Mouse (Mus musculus): ENCODE data around the gene Efcab12. TPM values are rescaled to one million over a fixed set of nuclear protein-coding genes. Genes with fewer than 3 reads are reported as not detected.
"Not testable (repeated sequence)": the region's sequence is repeated elsewhere in the genome, so short reads cannot be mapped to it uniquely, and the experiment has no call there.

Gene Efcab12
- polyA plus RNA-seq (2016; fragmentation: Nextera tagmentation; extraction: Ambion mirVana) = 1.1 and 1.2 TPM in 2 replicates

DNA sequence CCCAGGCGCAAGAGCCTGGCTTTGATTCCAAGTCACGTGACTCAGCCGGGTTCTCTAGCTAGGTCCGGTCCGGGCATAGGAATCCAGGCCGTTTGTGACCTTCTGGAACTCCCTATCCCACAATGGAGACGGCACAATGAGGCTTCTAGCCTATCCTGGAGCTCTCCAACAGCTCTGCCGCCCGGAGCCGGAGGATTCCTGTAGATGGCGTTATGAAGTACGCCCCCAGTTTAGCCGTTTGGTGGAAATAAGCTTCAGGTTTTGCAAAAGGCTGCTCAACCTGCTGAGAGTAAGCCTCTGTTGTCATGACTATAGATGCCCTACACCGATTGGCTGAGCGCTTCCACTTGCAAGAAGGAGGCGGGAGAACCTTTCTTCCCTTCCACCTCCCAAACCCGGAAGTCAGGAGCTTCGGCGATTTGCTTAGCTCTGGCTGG is at the start of gene Efcab12:
Efcab12 (minus strand) TSS at position 252 of the 437 bp plus-strand sequence.
- peaks cover 31% of the 10 kb centered on the region for H3K36me3 ChIP-seq (replicated peaks)
- WGBS = 1% methylated on average over 19 of the region's 19 CpGs
- H3K4me3 ChIP-seq = peak within 1 kb of the TSS; percentile 58
- no peaks in the 10 kb centered on the region for H3K27me3 ChIP-seq (replicated peaks; ENCODE audit: low read depth, poor library complexity, severe bottlenecking)
- DNase-seq (ENCODE audit: low spot score) = peak; percentile 78
- peak within 1 kb of the TSS; percentile 81 for H3K27ac ChIP-seq (replicated peaks)
- H3K9me3 ChIP-seq = no peaks in the 10 kb centered on the region
- peaks cover 19% of the 10 kb centered on the region for H3K4me1 ChIP-seq

DNA sequence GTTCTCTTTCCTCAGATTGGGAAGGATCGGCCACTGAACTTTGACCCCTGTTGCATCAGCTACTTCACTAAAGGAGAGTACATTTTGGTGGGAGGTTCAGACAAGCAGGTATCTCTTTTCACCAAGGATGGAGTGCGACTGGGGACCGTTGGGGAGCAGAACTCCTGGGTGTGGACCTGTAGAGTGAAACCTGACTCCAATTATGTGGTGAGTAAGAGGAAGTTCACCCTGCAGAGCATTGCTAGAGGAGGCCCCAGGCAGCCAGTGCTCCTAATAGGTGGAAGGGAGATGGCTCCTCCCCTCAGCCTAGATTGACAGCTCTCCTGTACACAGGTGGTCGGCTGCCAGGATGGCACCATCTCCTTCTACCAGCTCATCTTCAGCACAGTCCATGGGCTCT is 48.7 kb upstream of the Efcab12 start:
- no peak for DNase-seq (ENCODE audit: low spot score)
- Histone ChIP-seq H3K4me1 (peaks cover 21% of the 10 kb centered on the region), H3K9me3 (peaks cover 7% of the 10 kb centered on the region; the same call in 1 of the 2 replicates), H3K27ac (replicated peaks) (no peak overlapping the region; the same call in 1 of the 2 replicates), H3K36me3 (replicated peaks) (peaks cover 76% of the 10 kb centered on the region), H3K4me3 (no peak overlapping the region), H3K27me3 (replicated peaks; ENCODE audit: low read depth, poor library complexity, severe bottlenecking) (no peaks in the 10 kb centered on the region)
- WGBS = 66% methylated on average over 4 of the region's 4 CpGs

DNA sequence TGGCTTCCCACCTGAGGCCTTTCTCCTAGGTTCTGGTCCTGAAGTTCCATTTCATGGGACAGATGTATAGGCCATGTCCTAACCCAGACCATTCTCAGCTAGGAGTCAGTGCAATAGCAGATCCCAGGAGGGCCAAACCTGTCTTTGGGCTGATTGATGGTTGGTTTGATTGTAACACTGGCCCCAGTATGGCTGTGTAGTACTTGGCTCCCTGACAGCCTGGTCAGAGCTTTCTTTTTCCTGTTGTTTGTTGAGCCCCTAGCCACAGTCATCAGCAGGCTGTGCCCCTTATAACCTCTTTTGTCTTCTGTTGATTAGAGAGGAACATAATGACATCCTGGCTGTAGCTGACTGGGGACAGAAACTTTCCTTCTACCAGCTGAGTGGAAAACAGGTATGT is 45.8 kb upstream of the Efcab12 start:
- Histone ChIP-seq H3K27me3 (replicated peaks; ENCODE audit: low read depth, poor library complexity, severe bottlenecking) (no peaks in the 10 kb centered on the region), H3K36me3 (replicated peaks) (peaks cover 77% of the 10 kb centered on the region), H3K4me1 (peaks cover 6% of the 10 kb centered on the region; the same call in 1 of the 2 replicates), H3K27ac (replicated peaks) (no peak overlapping the region), H3K9me3 (peaks cover 7% of the 10 kb centered on the region; the same call in 1 of the 2 replicates), H3K4me3 (no peak overlapping the region)
- no peak for DNase-seq (ENCODE audit: low spot score)

DNA sequence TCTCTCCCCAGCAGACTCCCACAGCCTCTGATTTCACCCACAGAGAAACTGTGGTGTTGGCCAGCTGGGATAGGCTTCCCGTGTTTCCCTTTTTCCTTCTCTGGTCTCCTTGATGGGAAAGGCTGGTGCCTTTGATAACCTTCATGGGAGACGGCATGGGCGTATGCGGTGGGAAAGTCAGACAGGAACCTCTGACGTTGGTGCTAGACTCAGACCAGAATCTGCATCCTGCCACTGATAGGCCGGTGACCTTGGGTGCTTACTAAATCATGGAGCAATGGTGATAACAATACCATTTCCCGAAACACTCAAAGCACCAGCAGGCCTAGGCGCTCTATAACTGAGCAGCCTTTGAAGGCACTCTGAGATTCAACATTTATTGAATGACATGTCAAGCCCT is 42.5 kb upstream of the Efcab12 start:
- no peaks in the 10 kb centered on the region for H3K27me3 ChIP-seq (replicated peaks; ENCODE audit: low read depth, poor library complexity, severe bottlenecking)
- WGBS = 88% methylated on average over 8 of the region's 8 CpGs
- H3K9me3 ChIP-seq = no peaks in the 10 kb centered on the region
- no peaks in the 10 kb centered on the region for H3K4me1 ChIP-seq
- peaks cover 78% of the 10 kb centered on the region for H3K36me3 ChIP-seq (replicated peaks)
- no peak for DNase-seq (ENCODE audit: low spot score)
- H3K4me3 ChIP-seq = no peak overlapping the region
- H3K27ac ChIP-seq (replicated peaks) = no peak overlapping the region

DNA sequence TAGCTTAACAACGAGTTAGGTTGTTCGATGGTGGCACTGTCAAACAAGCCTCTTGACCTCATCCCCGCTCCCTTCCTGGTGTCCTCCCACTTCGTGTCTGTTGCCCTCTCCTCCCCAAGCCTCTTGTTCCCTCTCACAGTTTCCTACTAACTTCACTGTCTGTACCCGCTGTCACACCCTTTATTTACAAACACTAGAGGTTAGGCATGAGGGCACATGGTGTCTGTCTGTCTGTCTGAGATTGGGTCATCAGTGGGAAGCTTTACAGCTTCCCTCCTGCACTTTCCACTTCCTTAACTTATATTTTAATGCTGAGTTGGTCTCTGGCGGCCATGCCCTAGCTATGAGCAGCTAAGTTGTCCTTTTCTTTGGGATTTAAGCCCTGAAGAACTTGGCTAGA is 41.5 kb upstream of the Efcab12 start:
- no peak overlapping the region for H3K4me3 ChIP-seq
- no peaks in the 10 kb centered on the region for H3K9me3 ChIP-seq
- no peaks in the 10 kb centered on the region for H3K4me1 ChIP-seq
- no peak overlapping the region for H3K27ac ChIP-seq (replicated peaks)
- DNase-seq (ENCODE audit: low spot score) = no peak
- H3K36me3 ChIP-seq (replicated peaks) = peaks cover 77% of the 10 kb centered on the region
- H3K27me3 ChIP-seq (replicated peaks; ENCODE audit: low read depth, poor library complexity, severe bottlenecking) = no peaks in the 10 kb centered on the region
- 86% methylated on average over 6 of the region's 6 CpGs for WGBS

DNA sequence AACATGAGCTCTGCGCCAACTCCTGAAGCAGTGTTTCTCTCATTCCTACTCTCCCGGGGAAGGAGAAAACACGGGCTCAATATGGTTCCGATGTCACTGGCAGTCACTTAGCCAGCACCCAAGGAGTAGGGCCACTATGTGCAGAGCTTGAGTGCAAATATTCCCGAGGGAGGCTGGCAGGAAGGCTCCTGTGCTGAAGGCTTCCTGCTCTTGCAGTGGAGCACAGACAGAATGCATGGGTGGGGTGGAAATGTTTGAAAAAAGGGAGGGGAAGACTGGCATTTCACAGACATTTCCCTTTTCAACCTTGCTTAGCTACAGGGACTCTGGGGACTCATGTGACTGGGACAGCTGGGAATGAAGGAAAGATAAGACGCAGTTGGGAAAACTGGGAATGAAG is 40.5 kb upstream of the Efcab12 start:
- Histone ChIP-seq H3K9me3 (no peaks in the 10 kb centered on the region), H3K4me3 (no peak overlapping the region), H3K36me3 (replicated peaks) (peaks cover 70% of the 10 kb centered on the region), H3K4me1 (no peaks in the 10 kb centered on the region), H3K27ac (replicated peaks) (no peak overlapping the region), H3K27me3 (replicated peaks; ENCODE audit: low read depth, poor library complexity, severe bottlenecking) (no peaks in the 10 kb centered on the region)
- DNase-seq (ENCODE audit: low spot score) = no peak
- WGBS = 83% methylated on average over 6 of the region's 6 CpGs

DNA sequence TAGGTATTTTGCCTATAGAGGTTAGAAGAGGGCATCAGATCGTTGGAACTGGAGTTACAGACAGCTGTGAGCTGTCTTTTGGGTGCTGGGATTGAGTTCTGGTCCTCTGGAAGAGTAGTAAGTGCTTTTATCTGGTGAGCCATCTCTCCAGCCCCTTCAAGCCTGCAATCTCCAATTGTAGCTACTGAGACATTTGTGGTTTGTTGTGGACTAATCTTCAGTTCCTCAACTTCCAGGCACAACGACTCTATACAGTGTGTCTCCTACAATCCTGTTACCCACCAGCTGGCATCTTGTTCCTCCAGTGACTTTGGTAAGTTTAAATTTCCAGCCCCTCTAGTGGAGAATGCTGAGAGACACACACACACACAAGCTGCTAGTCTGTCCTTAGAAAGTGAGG is 39.0 kb upstream of the Efcab12 start:
- Histone ChIP-seq H3K36me3 (replicated peaks) (peaks cover 61% of the 10 kb centered on the region), H3K4me1 (no peaks in the 10 kb centered on the region), H3K27ac (replicated peaks) (no peak overlapping the region), H3K4me3 (no peak overlapping the region), H3K9me3 (no peaks in the 10 kb centered on the region), H3K27me3 (replicated peaks; ENCODE audit: low read depth, poor library complexity, severe bottlenecking) (no peaks in the 10 kb centered on the region)
- 87% methylated on average over 2 of the region's 2 CpGs for WGBS
- no peak for DNase-seq (ENCODE audit: low spot score)

DNA sequence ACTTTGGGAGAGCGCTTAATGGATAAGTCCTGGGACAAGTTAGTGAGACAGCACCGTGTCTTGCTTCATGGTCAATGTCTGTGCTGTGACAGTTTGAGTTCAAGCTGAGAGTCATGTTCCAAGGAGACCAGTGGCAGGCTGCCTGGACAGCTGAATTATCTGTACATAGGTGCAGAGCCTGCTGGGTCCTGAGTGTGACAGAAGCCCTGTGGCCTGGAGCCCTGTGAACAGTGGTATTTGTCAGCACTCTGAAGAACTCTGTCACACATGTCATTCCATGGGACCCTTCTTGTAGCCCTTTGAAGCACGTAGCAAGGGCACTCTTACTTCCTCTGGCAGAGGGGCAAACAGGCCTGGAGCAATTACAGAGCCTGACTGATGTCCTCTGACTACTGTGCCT is 33.1 kb upstream of the Efcab12 start:
- WGBS = no CpG with 5 or more reads among the region's 3 CpGs
- H3K4me1 ChIP-seq; H3K9me3 ChIP-seq; H3K27ac ChIP-seq (replicated peaks); H3K4me3 ChIP-seq; H3K27me3 ChIP-seq (replicated peaks; ENCODE audit: low read depth, poor library complexity, severe bottlenecking); DNase-seq (ENCODE audit: low spot score): not testable (repeated sequence)
- peaks cover 14% of the 10 kb centered on the region for H3K36me3 ChIP-seq (replicated peaks)

DNA sequence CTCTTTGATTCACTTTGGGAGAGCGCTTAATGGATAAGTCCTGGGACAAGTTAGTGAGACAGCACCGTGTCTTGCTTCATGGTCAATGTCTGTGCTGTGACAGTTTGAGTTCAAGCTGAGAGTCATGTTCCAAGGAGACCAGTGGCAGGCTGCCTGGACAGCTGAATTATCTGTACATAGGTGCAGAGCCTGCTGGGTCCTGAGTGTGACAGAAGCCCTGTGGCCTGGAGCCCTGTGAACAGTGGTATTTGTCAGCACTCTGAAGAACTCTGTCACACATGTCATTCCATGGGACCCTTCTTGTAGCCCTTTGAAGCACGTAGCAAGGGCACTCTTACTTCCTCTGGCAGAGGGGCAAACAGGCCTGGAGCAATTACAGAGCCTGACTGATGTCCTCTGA is 28.9 kb upstream of the Efcab12 start:
- peaks cover 19% of the 10 kb centered on the region for H3K36me3 ChIP-seq (replicated peaks)
- H3K4me3 ChIP-seq; H3K9me3 ChIP-seq; H3K27ac ChIP-seq (replicated peaks); H3K4me1 ChIP-seq; H3K27me3 ChIP-seq (replicated peaks; ENCODE audit: low read depth, poor library complexity, severe bottlenecking); DNase-seq (ENCODE audit: low spot score): not testable (repeated sequence)
- WGBS = no CpG with 5 or more reads among the region's 3 CpGs

DNA sequence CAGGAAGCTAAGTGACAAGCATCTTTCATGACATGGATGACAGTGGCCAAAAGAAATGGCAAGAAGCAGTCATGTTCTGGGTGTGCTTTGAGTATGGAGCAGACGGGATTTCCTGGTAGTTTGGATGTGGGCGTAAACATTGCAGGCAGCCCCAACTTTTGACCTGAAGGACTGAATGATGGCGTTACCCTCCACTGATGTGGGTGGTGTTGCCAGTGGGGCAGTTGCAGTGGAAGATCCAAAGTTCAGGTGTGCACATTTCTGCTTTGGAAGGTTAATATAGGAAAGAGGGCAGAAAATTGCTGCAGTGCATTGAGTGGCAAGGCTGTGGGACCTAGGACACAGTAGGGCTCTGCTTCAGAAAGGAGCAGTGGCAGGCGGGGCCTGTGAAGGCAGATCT is 27.0 kb upstream of the Efcab12 start:
- Histone ChIP-seq H3K4me1 (peaks cover 12% of the 10 kb centered on the region; the same call in 1 of the 2 replicates), H3K27ac (replicated peaks) (no peak overlapping the region), H3K27me3 (replicated peaks; ENCODE audit: low read depth, poor library complexity, severe bottlenecking) (no peaks in the 10 kb centered on the region), H3K4me3 (no peak overlapping the region), H3K9me3 (no peaks in the 10 kb centered on the region), H3K36me3 (replicated peaks) (peaks cover 19% of the 10 kb centered on the region)
- 93% methylated on average over 4 of the region's 4 CpGs for WGBS
- DNase-seq (ENCODE audit: low spot score) = no peak

DNA sequence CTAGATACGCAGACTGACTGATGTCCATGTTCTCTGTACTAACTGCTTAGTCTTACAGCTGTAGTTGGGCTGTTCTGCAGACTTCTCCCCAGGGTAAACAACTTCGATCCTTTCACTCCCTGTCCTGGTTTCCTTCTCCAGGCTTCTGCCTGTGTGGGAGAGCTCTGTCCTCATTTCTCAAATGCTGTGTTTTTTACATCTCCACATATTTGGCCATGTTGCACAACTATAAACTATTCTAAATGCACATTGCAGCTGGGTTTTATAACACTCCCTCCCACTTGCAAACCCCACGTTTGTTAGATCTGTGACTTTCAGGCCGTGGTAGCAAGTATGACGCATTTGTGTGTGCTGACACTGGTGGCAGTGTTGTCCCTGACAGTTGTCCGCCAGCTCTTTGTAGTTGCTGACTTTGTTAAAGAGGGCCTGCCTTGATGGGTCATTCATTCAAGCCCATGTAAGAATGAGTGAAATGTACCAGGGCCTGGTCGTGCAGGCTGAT is 25.2 kb upstream of the Efcab12 start:
- H3K27me3 ChIP-seq (replicated peaks; ENCODE audit: low read depth, poor library complexity, severe bottlenecking) = no peaks in the 10 kb centered on the region
- H3K4me3 ChIP-seq = no peak overlapping the region
- H3K36me3 ChIP-seq (replicated peaks) = peaks cover 19% of the 10 kb centered on the region
- DNase-seq (ENCODE audit: low spot score) = no peak
- H3K27ac ChIP-seq (replicated peaks) = no peak overlapping the region
- no peaks in the 10 kb centered on the region for H3K9me3 ChIP-seq
- H3K4me1 ChIP-seq = peaks cover 12% of the 10 kb centered on the region; the same call in 1 of the 2 replicates
- WGBS = 77% methylated on average over 7 of the region's 7 CpGs

DNA sequence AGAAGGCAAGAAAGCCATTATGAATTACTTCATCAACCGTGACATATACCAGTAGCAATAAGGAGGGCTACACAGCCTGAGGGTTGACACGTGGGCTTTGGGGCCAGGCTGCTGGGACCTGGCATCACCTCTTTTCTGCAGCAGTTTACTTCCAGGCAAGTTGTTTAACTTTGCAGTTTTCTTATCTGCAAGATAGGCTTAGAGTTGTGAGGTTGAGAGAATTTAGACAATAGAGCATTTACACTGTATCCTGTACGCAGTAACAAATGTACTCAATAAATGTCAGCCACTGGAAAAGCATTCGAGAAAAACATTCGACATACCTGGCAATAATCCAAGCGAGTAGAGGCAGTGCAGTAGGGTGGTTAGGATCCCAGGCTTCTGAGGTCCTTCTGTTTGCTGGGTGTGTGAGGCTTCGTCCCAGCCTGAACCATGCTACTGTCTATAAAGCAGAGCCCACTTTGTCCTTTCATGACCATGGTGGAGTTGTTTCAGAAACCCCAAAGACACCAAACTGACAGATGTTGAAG is 21.9 kb upstream of the Efcab12 start:
- H3K9me3 ChIP-seq = no peaks in the 10 kb centered on the region
- H3K27ac ChIP-seq (replicated peaks) = no peak overlapping the region
- no peaks in the 10 kb centered on the region for H3K27me3 ChIP-seq (replicated peaks; ENCODE audit: low read depth, poor library complexity, severe bottlenecking)
- H3K36me3 ChIP-seq (replicated peaks) = peaks cover 15% of the 10 kb centered on the region
- H3K4me1 ChIP-seq = peaks cover 23% of the 10 kb centered on the region
- WGBS = 89% methylated on average over 7 of the region's 7 CpGs
- H3K4me3 ChIP-seq = no peak overlapping the region
- DNase-seq (ENCODE audit: low spot score) = no peak

DNA sequence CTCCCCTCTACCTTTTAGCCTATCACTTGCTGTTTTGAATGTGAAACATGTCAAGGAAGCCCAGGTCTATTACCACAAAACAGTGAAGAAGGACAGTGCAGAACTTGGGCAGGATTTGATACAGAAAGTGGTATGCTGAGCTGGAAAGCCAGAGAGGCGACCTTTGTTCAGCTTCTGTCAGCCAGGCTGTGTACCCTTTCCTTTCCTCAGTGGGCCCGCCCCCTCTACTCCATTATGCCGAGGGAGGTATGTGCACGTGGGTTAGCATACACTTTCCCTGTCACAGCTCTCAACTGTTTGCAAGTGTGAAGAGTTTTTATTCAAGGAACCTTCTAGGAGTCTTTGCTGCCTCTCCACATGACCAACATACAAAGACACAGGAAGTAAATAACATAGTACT is 21.0 kb upstream of the Efcab12 start:
- Histone ChIP-seq H3K27ac (replicated peaks) (no peak overlapping the region), H3K4me1 (peaks cover 23% of the 10 kb centered on the region), H3K27me3 (replicated peaks; ENCODE audit: low read depth, poor library complexity, severe bottlenecking) (no peaks in the 10 kb centered on the region), H3K4me3 (no peak overlapping the region), H3K9me3 (no peaks in the 10 kb centered on the region), H3K36me3 (replicated peaks) (peaks cover 7% of the 10 kb centered on the region)
- no peak for DNase-seq (ENCODE audit: low spot score)
- 60% methylated on average over 4 of the region's 4 CpGs for WGBS

Data from embryonic facial prominence, embryonic 10.5 days (tissue).